Mouse (Mus musculus) MEL (cell line): ENCODE measurements at regions not wholly inside any gene's neighbourhood (a gene's known extent, or its start where the extent isn't known, plus 50 kb on each side); places are given as distances from the start of the nearest gene placed in this dataset.

Experiments used
- DNase-seq: peaks from one replicate; pipeline ENCODE4 v3.0.0; 2011; ENCODE audit warnings: low read depth, low spot score
- H3K27ac ChIP-seq: 2 replicates; pipeline ENCODE4 v1.5.1; 2012; ENCODE audit warnings: low read depth, mild to moderate bottlenecking, control low read depth, low read length, moderate library complexity; ENCODE audit not compliant: control insufficient read depth
- H3K27me3 ChIP-seq, 2 experiments: fragments of 150-350 bp in 1 of 2; sonication (generic) in 1 of 2; 2 replicates each; pipeline ENCODE4 v1.6.1; 2012; ENCODE audit warnings: low read length in 2 of 2, mild to moderate bottlenecking in 2 of 2, improper control_type of control experiment in 1 of 2, moderate library complexity in 1 of 2; ENCODE audit not compliant: insufficient read depth in 2 of 2, control insufficient read depth in 1 of 2
- H3K36me3 ChIP-seq, 2 experiments: 2 replicates each; pipeline ENCODE4 v1.6.1; 2012 to 2014; ENCODE audit warnings: low read length in 2 of 2, improper control_type of control experiment in 1 of 2, inconsistent platforms in 1 of 2, mild to moderate bottlenecking in 1 of 2; ENCODE audit not compliant: insufficient read depth in 2 of 2, control insufficient read depth in 1 of 2
- H3K4me1 ChIP-seq, 2 experiments: fragments of 150-350 bp in 1 of 2; sonication (generic) in 1 of 2; 2 replicates each; pipeline ENCODE4 v1.6.1; 2012; ENCODE audit warnings: low read length in 2 of 2, improper control_type of control experiment in 1 of 2, mild to moderate bottlenecking in 1 of 2; ENCODE audit not compliant: insufficient read depth in 2 of 2, control insufficient read depth in 1 of 2
- H3K4me3 ChIP-seq, 2 experiments: fragments of 150-350 bp in 1 of 2; sonication (generic) in 1 of 2; 2 replicates each; pipeline ENCODE4 v1.5.1; 2012; ENCODE audit warnings: low read depth in 2 of 2, low read length in 2 of 2, mild to moderate bottlenecking in 2 of 2, moderate library complexity in 2 of 2, control low read depth in 1 of 2, improper control_type of control experiment in 1 of 2; ENCODE audit not compliant: control insufficient read depth in 1 of 2, insufficient read depth in 1 of 2
- H3K79me2 ChIP-seq: 2 replicates; pipeline ENCODE4 v1.6.1; 2012; ENCODE audit warnings: mild to moderate bottlenecking, low read length, moderate library complexity; ENCODE audit not compliant: control insufficient read depth, poor library complexity, insufficient read depth
- H3K9ac ChIP-seq: 2 replicates; pipeline ENCODE4 v1.6.1; 2012; ENCODE audit warnings: low read depth, mild to moderate bottlenecking, control low read depth, low read length, moderate library complexity; ENCODE audit not compliant: control insufficient read depth, poor library complexity, severe bottlenecking
- H3K9me3 ChIP-seq: fragments of 150-350 bp; sonication (generic); replicated peaks from 2 replicates; pipeline ENCODE4 v1.6.1; 2012; ENCODE audit warnings: mild to moderate bottlenecking, low read length, improper control_type of control experiment, moderate library complexity; ENCODE audit not compliant: insufficient read depth
- CHD1 ChIP-seq: IDR thresholded peaks from 2 replicates; pipeline ENCODE4 v1.6.1; 2012; ENCODE audit warnings: low read depth, mild to moderate bottlenecking, inconsistent platforms, low read length, improper control_type of control experiment
- CTCF ChIP-seq, 3 experiments: IDR thresholded peaks in 2 of 3; conservative IDR thresholded peaks in 1 of 3; 2 replicates each; pipeline ENCODE4 v1.5.1; 2011 to 2012; ENCODE audit warnings: low read length in 3 of 3, low read depth in 2 of 3, mild to moderate bottlenecking in 2 of 3, improper control_type of control experiment in 1 of 3, inconsistent platforms in 1 of 3, mixed read lengths in 1 of 3, moderate library complexity in 1 of 3; ENCODE audit not compliant: control insufficient read depth in 1 of 3, insufficient read depth in 1 of 3, poor library complexity in 1 of 3, severe bottlenecking in 1 of 3
- KAT2A ChIP-seq: conservative IDR thresholded peaks from 2 replicates; pipeline ENCODE4 v1.6.1; 2012; ENCODE audit warnings: low read depth, low read length, improper control_type of control experiment, inconsistent platforms
- MEF2A ChIP-seq: IDR thresholded peaks from 2 replicates; pipeline ENCODE4 v1.6.1; 2014; ENCODE audit warnings: low read depth, mild to moderate bottlenecking, inconsistent platforms, low read length, improper control_type of control experiment; ENCODE audit not compliant: poor library complexity, insufficient replicate concordance, severe bottlenecking; ENCODE audit errors: extremely low read depth
- MYB ChIP-seq: IDR thresholded peaks from 2 replicates; pipeline ENCODE4 v1.6.1; 2011; ENCODE audit warnings: mild to moderate bottlenecking, low read depth, low read length, improper control_type of control experiment
- NRF1 ChIP-seq: IDR thresholded peaks from 2 replicates; pipeline ENCODE4 v1.6.1; 2014; ENCODE audit warnings: low read depth, mild to moderate bottlenecking, inconsistent platforms, low read length, improper control_type of control experiment, moderate library complexity; ENCODE audit not compliant: poor library complexity, insufficient read depth, severe bottlenecking
- RAD21 ChIP-seq: IDR thresholded peaks from 2 replicates; pipeline ENCODE4 v1.6.1; 2011; ENCODE audit warnings: mild to moderate bottlenecking, low read depth, low read length, improper control_type of control experiment
- TAL1 ChIP-seq: IDR thresholded peaks from 2 replicates; pipeline ENCODE4 v1.6.1; 2012; ENCODE audit warnings: mild to moderate bottlenecking, inconsistent platforms, low read length, moderate library complexity, mixed read lengths

GRCm38 (mm10) chr11:63679491-63679890 is 242.6 kb downstream of the Hs3st3b1 start:
- no peaks in the 10 kb centered on the region for H3K36me3 ChIP-seq
- no peaks in the 10 kb centered on the region for H3K27me3 ChIP-seq
- H3K4me3 ChIP-seq: no peak overlapping the region
- no peak overlapping the region for H3K9ac ChIP-seq
- DNase-seq: no peak
- H3K79me2 ChIP-seq: no peaks in the 10 kb centered on the region
- TF ChIP-seq RAD21 (no peak), MYB (no peak), NRF1 (no peak), KAT2A (no peak), MEF2A (no peak), CHD1 (no peak)
- H3K4me1 ChIP-seq: no peaks in the 10 kb centered on the region
- H3K9me3 ChIP-seq: no peaks in the 10 kb centered on the region
- no peak overlapping the region for H3K27ac ChIP-seq

GRCm38 (mm10) chr11:63684228-63684980 is 237.7 kb downstream of the Hs3st3b1 start:
- H3K4me1 ChIP-seq: no peaks in the 10 kb centered on the region
- H3K9me3 ChIP-seq: no peaks in the 10 kb centered on the region
- no peak overlapping the region for H3K27ac ChIP-seq
- no peaks in the 10 kb centered on the region for H3K36me3 ChIP-seq
- no peak overlapping the region for H3K4me3 ChIP-seq
- no peaks in the 10 kb centered on the region for H3K79me2 ChIP-seq
- TF ChIP-seq MYB: no peak
- DNase-seq: no peak
- H3K27me3 ChIP-seq: no peaks in the 10 kb centered on the region
- no peak overlapping the region for H3K9ac ChIP-seq

- no peaks in the 10 kb centered on the region for H3K27me3 ChIP-seq
- H3K9me3 ChIP-seq: no peaks in the 10 kb centered on the region
- no peak overlapping the region for H3K9ac ChIP-seq
- no peaks in the 10 kb centered on the region for H3K4me1 ChIP-seq
- no peak overlapping the region for H3K27ac ChIP-seq
- TF ChIP-seq CTCF (IDR thresholded peaks at IDR 0.05 in 2 of 3, conservative IDR thresholded peaks at IDR 0.05 in 1 of 3; ENCODE audit: control insufficient read depth in 1 of 3, insufficient read depth in 1 of 3, low read depth in 2 of 3, low read length in 3 of 3, poor library complexity in 1 of 3, severe bottlenecking in 1 of 3) (peak; percentile 2 to 11 (median 7); a peak in 1 of 6 replicates), TAL1 (no peak)
- TF ChIP-seq, all 39 proteins: peak for 1
- Histone ChIP-seq H3K4me3 (no peak overlapping the region), H3K36me3 (no peaks in the 10 kb centered on the region), H3K79me2 (no peaks in the 10 kb centered on the region)
- no peak for DNase-seq
These were observed 231.0 kb downstream of the Hs3st3b1 start for GRCm38 (mm10) chr11:63691041-63691440.
